Mouse (Mus musculus): ENCODE measurements at regions not wholly inside any gene's neighbourhood (a gene's known extent, or its start where the extent isn't known, plus 50 kb on each side); places are given as distances from the start of the nearest gene placed in this dataset.
"Not testable (repeated sequence)": the region's sequence is repeated elsewhere in the genome, so short reads cannot be mapped to it uniquely, and the experiment has no call there.

DNA sequence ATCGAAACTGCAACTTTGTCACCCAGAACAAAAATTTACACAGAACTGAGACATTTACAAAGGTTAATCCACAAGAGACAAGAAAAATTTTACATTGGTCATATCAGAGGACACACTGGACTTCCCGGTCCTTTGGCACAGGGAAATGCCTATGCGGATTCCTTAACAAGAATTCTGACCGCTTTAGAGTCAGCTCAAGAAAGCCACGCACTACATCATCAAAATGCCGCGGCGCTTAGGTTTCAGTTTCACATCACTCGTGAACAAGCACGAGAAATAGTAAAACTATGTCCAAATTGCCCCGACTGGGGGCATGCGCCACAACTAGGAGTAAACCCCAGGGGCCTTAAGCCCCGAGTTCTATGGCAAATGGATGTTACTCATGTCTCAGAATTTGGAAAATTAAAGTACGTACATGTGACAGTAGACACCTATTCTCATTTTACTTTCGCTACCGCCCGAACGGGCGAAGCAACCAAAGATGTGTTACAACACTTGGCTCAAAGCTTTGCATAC is 712.5 kb upstream of the Tacstd2 start:
- not testable (repeated sequence) for TF ChIP-seq CTCF, EP300 (IDR thresholded peaks at IDR 0.05)

Measured in lung, postnatal 0 days (tissue).